ENCODE assay signal across 25 mouse cellular contexts in the genomic region with DNA sequence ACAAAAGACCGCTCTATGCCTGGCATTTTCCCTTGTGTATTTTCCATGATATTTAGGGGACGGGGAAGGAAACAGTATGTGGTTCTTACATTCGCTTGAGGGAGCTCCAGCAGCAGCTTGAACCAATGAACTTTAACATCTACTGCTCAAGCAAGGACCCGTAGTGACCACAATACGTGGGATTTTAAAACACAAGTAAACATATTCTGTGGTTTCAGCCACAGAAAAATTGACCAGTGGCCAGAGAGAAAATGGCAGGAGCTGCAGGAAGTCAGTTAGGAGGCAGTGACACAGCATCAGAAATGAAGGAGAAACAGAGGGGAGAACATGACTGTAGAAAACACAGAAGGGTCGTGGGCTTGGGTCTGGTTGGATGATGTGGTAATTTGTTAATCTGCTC.
A peak's percentile ranks its signal among the peaks of the same experiment; 100 is the strongest.
DNase-seq lines count a peak whose midpoint lies in the region; ATAC-seq and TF ChIP-seq lines count a peak whose summit lies in the region.
"Had no signal": no experiment of that assay in that cellular context is flagged by ENCODE, and none has a peak within 500 bp of the region (broad histone marks: within the 10 kb centered on the region; RNA-seq: fewer than 3 reads in every experiment).

No protein-coding gene starts in this region.

- H3K4me3 ChIP-seq in thymus, adult 2 months (ENCODE audit: control insufficient read depth, insufficient read depth, low read length): no peak overlapping the region
- H3K4me3 ChIP-seq: embryonic facial prominence, embryonic 12.5 days; embryonic facial prominence, embryonic 15.5 days; forebrain, embryonic 15.5 days; heart, adult 2 months; heart, embryonic 10.5 days; hindbrain, embryonic 10.5 days; hindbrain, embryonic 13.5 days had no signal

- peak; percentile 30; the same call in 1 of the 2 replicates for ATAC-seq in granulocyte monocyte progenitor cell, adult 5-6 weeks (replicated peaks; ENCODE audit: poor library complexity, severe bottlenecking)
- ATAC-seq in megakaryocyte progenitor cell, adult 5-6 weeks (replicated peaks; ENCODE audit: poor library complexity): peak; percentile 42; the same call in 1 of the 2 replicates
- ATAC-seq: forebrain, embryonic 15.5 days; hindbrain, embryonic 16.5 days; Patski had no signal

- TF ChIP-seq POLR2A in thymus, adult 2 months (IDR thresholded peaks at IDR 0.05; ENCODE audit: control insufficient read depth, extremely low read depth, insufficient read depth, low read length, poor library complexity): no peak

- peaks cover 13% of the 10 kb centered on the region for H3K4me1 ChIP-seq in thymus, adult 2 months (replicated peaks; ENCODE audit: control insufficient read depth, insufficient read depth, low read length)
- H3K4me1 ChIP-seq: embryonic facial prominence, embryonic 12.5 days; embryonic facial prominence, embryonic 15.5 days; forebrain, embryonic 15.5 days; heart, embryonic 10.5 days; hindbrain, embryonic 13.5 days had no signal

- 54% methylated on average over 6 of the region's 6 CpGs for WGBS in thymus, adult 2 months

- H3K27ac ChIP-seq in thymus, adult 2 months (ENCODE audit: control insufficient read depth, insufficient read depth, low read length): peak overlapping the region; percentile 91
- H3K27ac ChIP-seq: embryonic facial prominence, embryonic 12.5 days; embryonic facial prominence, embryonic 15.5 days; forebrain, embryonic 15.5 days; heart, adult 2 months; heart, embryonic 10.5 days; hindbrain, embryonic 10.5 days; hindbrain, embryonic 13.5 days had no signal

- no peak for TF ChIP-seq CTCF in thymus, adult 2 months (IDR thresholded peaks at IDR 0.05; ENCODE audit: borderline replicate concordance, control insufficient read depth, extremely low read depth, insufficient read depth, low read length, poor library complexity)

- no peaks in the 10 kb centered on the region for H3K27me3 ChIP-seq in thymus, adult 2 months (ENCODE audit: control insufficient read depth, insufficient read depth, low read length)
- H3K27me3 ChIP-seq: CH12.LX; embryonic facial prominence, embryonic 12.5 days; embryonic facial prominence, embryonic 15.5 days; forebrain, embryonic 15.5 days; hindbrain, embryonic 13.5 days; Patski had no signal

- no peak for DNase-seq in thymus, adult 2 months
- no peak for DNase-seq in thymus, postnatal 0 days (ENCODE audit: low spot score)
- DNase-seq in thymus, postnatal 4 days: peak; percentile 20
- DNase-seq in thymus, postnatal 36 days: no peak
- no peak for DNase-seq in urinary bladder, postnatal 14 days (ENCODE audit: low spot score)
- no peak for DNase-seq in testis, postnatal 14 days (ENCODE audit: low spot score)
- DNase-seq: adrenal gland, postnatal 10 days; adrenal gland, postnatal 36 days; cerebellum, adult 18-20 months; cerebellum, adult 9-10 months; cerebellum, postnatal 14 days; gastrocnemius, postnatal 25 days; heart, adult 2 months had no signal

- no peaks in the 10 kb centered on the region for H3K36me3 ChIP-seq in thymus, adult 2 months (ENCODE audit: control insufficient read depth, insufficient read depth, low read length)
- H3K36me3 ChIP-seq: embryonic facial prominence, embryonic 12.5 days; embryonic facial prominence, embryonic 15.5 days; forebrain, embryonic 15.5 days; G1E; heart, embryonic 10.5 days; hindbrain, embryonic 10.5 days; hindbrain, embryonic 13.5 days had no signal
